Mouse (Mus musculus) WW6 (cell line): ENCODE measurements around the gene Dnajc19.
A peak's percentile ranks its signal among the peaks of the same experiment; 100 is the strongest.
"Not testable (repeated sequence)": the region's sequence is repeated elsewhere in the genome, so short reads cannot be mapped to it uniquely, and the experiment has no call there.

Experiments used
- DNase-seq: peaks from one replicate; pipeline ENCODE4 v3.0.0-alpha.2; 2013; ENCODE audit warnings: low read depth, low spot score

Dnajc19 gene

DNA sequence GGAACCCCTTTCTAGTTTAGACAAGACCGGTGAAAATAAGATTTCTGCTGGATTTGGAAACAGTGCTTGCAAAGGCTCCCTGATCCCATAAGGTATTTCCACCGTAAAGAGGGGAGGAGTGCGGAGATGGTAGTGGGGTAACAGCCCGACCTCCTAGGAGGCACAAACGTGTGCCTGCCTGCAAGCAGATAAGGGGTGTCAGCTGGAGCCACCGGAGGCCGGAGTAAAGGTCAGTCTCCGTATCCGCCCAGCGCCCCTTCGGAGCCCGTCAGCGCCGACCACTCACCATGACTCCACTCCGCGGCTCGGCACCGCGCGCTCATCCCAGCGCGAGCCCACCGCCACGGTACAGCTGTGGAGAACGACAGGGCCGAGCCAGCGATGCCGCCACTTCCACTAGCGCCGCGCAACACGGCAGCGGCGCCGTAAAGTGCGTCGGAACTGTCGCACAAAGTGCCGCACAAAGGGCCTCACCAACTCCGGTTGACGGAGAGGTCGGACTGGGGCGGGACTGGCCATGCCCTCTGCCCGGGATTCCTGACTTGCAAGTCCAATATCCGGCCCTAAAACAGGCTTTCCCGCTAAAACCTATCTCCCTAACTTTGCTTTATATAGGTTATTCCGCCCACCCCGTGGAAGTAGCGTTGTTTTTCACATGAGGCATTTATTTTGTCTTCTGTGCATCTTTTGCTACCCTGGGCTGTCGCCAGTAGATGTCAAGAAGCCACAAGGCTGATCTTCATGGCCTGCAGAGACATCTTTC lies at the start of gene Dnajc19:
TSS of gene Dnajc19 (minus strand) at position 422 of the 763 bp plus-strand sequence.
- peak; percentile 76 for DNase-seq

DNA sequence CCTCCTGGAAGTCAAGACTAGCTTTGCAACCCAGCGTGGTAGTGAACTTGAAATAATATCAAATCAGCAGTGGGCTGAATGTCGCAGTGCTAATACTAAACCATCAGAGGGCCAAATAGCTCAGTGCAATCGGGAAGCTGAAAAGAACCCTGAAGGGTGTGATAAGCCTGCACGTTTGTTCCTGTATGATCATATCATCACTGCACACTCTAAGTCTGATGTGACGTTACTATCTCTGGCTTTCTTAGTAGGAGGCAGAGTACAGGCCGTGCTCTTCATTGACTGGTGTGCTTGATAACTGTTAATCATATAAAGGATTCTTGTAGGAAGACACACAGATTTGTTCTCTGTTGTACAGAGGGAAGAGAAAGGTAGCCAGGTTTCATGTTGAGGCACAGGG lies 48.8 kb upstream of the Dnajc19 start:
- DNase-seq = no peak

DNA sequence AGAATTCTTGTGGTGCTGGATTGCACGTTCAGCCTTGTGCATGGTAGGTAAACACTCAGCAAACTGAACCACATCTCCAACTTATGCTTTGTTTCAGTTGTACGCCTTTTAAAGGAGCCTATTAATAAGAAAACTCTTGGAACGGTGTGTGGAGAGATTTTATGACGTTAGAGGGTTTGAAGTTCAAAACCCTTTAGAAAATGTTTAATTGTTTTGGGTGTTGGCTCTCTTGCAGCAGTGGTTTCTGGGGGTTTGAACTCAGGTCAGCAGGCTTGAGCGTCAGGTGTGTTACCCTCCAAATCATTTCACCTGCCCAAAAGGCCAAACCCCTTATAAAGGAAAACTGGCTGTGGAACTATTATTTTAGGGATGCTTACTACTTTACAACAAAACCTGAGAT lies 40.2 kb upstream of the Dnajc19 start:
- no peak for DNase-seq

DNA sequence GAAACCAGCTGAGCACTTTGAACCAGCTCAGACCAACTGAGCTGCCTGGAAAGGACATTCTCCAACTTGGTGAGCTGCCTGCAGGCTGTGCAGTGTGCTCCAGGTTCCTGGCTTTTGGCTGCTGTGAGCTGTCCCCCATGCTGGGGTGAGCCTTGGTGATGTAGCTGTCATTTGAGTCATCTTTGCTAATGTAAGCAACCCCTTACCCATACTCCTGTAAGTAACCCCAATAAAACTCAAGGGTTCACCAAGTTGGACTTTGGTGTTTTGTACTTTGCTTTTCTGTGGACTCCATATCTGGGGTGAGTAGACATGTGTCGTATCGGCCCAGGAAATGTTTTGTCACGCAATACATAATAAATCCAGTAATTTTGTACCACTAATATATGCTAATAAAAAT lies 39.7 kb upstream of the Dnajc19 start:
- DNase-seq = no peak

DNA sequence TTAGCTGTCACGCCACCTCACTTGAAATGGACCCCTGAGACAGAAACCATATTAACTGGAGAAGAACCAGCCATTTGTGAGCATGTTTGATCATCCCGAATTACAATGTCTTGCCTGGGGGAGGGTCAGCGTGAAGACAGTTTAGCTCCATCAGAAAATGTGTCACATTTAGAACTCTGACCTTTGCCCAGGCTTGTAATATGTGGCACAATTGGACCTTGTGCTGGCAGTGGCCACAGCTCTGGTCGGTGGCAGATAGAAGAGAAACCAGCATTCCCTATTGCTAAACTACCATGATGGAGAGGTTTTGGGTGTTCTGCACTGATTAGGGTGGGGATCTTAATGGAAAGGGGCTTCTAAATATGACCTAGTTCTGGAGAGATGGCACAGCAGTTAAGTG lies 38.7 kb upstream of the Dnajc19 start:
- no peak for DNase-seq

DNA sequence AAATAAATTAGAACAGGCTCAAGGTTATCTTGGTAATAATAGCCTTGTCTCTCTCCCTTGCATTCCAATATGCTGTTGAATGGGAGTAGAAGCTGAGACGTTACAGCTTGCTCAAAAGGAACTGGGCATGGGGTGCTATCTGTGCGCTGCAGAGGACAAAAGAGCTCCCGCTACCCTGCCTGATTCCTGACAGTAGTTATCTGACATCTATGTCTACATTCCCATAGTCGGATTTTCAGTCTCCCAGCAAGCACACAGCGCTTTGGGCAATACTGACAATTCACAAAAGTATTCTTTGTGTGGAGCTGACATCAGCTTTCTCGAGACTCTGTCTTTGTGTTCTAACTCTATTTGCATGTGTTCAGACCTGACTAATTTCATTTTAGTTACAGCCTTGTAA lies 34.7 kb upstream of the Dnajc19 start:
- DNase-seq = no peak

DNA sequence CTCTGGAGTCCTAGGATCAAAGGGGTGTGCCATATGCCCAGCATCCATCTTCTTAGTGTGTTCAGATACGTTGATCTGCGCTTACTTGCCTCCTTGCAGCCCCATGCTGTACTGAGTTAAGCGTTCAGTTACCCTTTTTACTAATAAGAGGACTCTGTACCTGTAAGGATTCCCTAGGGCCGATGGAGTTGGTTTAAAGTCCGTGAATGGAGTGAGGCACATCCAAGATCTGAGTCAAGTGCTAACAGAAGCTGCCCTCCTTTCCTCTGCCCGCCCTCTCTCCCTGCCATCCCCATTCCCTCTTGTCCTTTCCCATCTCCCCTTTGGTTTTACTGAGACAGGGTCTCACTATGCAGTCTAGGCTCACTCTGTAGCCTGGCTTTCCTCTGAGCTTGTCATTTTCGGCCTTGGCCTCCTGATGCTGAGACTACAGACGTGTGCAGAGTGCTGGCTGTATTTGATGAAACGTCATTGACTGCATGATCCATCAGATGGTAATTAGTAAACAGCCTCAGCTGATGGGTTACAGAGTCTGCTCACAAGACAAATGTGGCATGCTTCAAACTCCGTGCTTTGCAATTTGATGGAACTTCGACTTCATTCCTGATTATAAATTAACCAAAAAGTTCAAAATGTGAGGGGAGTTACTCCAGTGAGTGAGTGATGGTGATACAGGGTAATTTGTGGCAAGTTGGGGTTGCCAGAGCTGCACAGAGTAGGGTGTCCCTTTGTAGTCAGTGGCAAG lies 31.0 kb upstream of the Dnajc19 start:
- DNase-seq = no peak

DNA sequence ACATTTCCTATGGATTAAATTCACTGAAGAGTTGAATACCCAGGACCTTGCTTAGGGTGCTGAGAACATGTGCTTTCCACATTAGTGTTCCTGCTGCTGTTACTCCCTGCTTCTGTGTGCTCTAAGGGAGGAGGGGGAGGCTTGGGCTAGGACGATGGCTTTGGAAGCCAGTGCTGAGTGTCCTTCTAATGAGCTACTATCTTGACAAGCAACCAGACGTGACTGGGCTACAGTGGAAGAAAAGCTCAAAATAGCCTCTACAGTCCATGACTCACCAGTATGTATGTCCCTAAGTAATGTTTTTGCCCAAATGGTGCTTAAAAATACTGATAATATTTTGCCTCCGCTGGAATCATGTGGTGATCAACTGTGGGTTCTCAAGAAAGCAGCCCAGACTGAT lies 26.5 kb upstream of the Dnajc19 start:
- no peak for DNase-seq

DNA sequence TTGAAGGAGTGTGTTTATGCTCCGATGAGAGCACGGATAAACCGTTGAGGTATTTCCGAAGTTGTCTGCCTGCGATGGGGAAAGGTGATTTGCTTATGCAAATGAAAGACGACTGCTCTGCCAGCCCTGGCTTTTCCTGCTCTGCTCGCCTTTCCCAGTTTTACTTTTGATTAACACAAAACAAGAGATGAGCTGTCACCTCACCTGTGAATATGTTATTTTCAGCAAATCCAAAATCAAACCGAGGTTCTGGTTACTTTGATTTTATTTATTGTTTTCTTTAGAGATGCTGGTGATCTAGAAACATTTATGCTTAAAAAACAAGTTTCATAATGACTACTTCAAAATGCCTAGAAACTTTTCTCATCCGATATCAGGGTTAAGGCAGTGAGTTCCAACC lies 25.3 kb upstream of the Dnajc19 start:
- DNase-seq = no peak

DNA sequence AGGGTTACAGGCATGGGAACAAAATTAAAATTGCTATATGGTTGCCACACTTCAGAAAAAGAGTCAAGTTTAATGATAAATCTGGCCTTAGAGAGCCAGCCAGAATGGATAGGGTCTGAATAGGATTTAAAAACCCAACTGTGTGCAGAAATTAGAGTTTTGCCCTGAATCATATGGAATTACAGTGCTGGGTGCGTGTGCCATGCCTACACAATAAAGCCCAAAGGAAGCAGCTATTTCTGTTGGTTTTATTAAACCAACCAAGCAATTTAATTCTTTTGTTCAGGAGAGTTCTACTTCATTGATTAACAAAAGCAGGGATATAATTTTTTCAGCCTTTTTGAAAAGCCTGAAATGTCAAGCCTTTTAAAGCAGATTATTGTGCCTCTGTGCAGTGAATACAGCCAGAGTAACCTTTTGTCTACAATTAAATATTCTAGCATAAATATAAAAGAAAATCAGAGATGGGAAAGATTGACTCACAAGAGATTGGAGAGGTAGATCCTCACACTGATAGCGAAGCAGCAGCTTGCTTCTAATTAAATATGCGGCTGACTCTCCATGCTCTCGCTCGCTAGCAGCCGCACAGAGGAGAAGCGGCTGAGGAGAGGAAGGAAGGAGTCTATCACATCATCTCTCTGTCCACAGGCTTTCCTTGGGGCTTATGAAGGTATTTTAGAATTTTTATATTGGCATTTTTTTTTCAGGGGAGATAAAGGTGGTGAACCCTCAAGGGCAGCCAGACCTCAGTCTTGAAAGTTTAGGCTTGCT lies 23.0 kb upstream of the Dnajc19 start:
- no peak for DNase-seq

DNA sequence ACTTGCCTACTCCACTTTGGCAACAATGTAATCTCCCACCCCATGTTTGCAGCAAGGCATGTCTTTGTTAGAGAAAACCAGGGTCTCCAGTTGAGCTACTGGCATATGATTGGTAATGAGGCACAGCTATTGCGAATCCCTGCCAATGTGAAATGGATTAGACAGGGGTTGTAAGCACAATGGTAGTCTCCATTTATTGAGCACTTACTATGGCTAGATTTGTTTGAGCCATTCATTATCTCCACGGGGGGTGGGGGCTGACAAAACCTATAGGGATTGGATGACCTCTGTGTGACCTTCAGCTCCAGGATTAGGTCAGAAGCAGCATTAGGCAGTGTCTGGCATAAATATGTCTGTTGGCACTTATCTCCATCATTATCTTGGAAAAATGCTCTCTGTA lies 21.8 kb upstream of the Dnajc19 start:
- no peak for DNase-seq

DNA sequence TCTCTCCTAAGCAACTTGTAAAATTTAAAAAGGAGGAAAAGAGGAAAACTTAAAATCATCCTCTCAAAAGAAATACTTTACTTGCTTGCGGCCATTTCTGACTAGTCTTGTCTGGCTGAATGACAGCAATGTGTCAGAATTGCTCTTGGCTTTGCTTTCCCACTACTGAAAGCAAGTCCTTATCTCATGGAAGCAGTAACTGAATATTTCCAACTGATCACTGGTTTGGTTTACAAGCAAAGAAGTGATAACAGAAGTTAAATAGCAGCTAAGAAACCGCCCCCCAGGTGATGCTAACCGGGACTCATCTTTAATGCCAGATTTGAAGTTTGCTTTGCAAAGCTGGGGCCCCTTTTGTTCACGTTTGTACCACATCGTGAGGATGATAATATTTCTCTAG lies 2.5 kb upstream of the Dnajc19 start:
- DNase-seq = no peak

DNA sequence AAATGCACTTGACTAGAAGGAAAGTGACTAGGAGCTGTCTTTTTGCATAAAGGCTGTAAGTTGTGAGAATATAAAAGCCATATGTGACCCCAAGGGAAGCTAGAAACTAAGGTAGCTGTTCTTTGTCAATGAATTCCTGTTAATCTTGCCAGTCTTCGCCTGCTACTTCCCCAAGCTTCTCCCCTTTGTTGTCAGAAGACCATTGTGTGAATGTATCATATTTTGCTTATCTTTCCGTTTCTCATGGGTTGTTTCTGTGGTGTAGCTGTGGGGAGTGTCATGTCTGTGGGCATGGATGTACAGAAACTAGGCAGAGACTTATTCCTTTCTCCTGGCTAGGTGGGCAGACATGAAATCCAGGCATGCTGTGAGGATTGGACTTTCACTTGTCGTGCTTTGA lies 808 bp upstream of the Dnajc19 start:
- DNase-seq = no peak

DNA sequence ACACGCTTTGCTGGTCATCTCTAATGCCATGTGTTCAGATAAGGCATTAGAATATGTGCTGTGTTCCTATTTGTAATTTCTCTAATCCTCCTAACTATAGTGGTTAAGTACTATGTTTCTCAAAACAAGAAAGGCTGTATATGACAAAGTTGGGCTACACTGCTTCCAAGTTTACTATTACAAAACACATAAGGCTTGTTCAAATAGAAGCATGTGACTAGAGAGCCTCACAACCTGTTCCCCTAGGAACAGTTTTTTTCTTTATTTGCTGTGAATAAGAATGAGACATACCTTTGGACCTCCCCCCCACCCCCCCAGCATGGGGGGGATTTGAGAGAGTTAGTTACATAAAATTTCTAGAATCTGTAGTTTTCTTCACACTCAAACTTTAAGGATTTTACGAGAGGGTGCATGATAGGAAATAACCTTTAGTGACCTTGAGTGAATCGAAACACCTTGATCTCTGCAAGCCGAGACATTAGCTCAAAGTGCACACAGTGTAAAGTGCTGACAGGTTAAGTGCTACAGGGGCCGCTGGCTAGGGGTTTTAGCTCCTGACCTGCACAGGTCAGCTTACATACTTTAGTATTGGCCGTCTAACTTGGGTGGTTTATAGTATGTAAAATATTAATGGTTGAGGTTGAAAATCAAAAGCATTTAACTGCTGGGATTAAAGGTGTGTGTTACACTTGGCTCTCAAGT lies 4.9 kb downstream of the Dnajc19 start:
- no peak for DNase-seq

DNA sequence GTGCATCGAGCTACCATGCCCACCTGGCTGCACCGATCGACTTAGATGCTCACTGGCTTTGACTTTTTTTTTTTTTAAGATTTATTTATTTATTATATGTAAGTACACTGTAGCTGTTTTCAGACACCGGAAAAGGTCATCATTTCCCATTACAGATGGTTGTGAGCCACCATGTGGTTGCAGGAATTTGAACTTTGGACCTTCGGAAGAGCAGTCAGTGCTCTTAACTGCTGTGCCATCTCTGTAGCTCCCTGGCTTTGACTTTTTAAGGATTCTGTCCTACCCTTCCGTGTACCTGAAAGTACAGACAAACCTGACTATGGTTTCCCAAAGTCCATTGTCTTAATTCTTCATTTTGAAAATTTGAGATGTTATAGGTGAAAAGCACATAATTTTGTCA lies 8.4 kb downstream of the Dnajc19 start:
- DNase-seq = no peak

DNA sequence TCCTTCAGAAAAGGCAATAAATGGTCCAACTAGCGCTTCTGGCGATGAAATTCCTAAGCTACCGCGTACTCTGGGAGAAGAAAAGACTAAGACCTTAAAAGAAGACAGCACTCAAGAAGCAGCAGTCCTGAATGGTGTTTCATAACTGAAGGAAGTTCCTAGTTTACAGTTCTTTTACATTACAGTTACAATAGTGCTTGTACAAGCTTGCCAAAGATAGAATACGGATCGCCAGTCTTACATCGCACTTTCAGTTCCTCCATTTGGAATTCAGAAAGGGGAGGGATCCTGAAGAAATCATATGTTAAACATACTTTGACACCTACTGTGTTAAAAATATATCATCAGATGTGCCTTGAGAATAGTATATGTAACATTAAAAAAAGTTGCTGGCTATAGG lies 12.2 kb downstream of the Dnajc19 start:
- DNase-seq = not testable (repeated sequence)

DNA sequence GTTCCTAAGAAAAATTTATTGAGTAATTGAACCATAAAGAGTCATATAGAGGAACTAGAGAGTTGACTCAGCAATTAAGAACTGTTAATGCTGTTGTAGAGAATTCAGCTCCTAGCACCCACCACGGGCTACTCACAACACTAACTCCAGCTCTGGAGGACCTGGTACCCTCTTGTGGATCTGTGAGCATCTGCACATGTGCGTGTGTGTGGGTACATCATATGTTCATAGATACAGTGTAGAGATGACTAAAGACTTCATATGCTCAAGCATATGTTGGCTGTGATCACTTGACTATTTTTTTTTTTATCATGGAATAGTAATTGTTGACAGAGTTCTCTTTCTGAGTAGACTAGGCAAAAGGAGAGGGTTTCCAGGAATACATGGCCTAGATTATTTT lies 18.8 kb downstream of the Dnajc19 start:
- no peak for DNase-seq

DNA sequence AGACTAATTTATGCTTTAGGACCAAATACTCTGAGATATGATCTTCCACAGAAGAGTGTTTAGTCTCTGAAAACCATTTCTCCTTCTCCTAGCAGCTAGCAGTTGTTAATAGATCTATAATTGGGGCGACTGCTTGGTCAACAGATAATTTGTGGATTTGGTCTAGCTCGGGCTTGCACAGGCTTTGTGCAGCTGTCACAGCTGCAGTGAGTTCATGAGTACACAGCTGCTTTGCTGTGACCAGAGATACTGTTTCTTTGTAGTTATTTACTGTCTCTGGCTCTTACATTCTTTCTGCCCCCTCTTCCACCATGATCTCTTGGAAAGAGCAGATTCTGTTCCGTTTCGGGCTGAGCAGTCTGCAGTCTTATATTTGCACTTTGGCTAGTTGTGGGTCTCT lies 39.1 kb downstream of the Dnajc19 start:
- DNase-seq = no peak

DNA sequence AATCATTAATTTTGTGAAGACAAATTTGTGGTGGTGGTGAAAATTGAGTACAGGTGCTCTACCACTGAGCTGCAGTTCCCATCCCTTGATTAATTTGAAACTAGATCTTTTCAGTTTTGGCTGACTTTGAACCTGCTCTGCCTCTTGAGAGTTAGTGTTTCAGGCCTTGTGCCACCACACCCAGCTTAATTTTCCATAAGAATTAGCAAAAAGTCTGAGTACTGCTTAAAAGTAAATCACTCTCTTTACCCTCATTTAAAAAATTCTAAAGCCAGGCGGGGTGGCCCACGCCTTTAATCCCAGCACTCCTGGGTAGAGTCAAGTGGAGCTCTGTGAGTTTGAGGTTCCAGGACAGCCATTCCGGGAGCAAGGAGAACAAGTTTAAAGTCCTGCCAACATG lies 45.4 kb downstream of the Dnajc19 start:
- peak; percentile 45 for DNase-seq

DNA sequence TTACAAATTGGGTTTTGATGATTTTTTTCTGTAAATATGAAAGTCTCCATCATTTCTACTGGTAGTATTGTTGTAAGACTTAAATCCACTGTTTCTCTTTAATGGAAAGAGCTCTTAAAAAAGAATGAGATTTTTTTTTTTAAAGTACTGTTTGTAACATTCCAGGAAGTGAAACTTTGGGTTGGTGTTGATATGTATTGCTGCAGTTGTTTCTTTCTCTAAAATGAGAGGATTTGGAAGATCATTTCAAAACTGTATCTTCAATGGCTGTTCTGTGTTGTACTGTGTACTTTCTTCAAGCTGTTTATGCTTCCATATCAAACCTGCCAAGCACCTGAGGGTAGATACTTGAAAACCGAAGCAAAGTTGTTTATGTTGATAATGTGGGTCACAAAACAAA lies 46.3 kb downstream of the Dnajc19 start:
- no peak for DNase-seq

DNA sequence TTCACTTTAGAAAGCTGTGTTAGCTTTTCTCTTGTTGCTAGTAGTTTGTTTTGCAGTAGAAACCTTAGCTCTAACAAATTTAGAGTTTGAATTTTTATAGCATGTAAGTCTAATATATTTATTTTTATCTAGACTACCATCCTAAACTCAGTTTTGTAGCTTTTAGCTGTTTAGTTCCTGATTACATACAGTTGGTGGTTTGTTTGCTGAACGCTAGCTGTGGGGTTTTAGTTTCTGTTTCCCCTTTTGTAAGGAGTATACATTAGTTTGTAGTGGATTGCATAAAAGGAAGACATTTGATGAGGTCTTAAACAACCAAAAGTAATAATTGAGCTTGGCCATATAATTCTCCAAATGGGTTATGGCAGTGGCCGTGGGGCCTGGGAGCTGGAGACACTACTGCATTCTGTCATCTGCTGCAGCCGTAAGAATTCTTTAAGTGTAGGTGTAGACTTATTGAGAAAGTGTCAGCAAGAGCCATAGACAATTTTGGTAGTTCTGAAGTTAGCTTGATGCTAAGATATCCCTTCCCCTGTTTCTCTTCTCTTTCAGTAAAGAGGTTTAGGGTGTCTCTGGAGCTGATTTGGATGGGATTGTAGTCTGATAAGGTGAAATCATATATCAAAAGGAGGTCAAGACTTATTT lies 47.3 kb downstream of the Dnajc19 start:
- no peak for DNase-seq
